Mouse (Mus musculus) cerebellum, postnatal 10 days (tissue): ENCODE measurements at regions not wholly inside any gene's neighbourhood (a gene's known extent, or its start where the extent isn't known, plus 50 kb on each side); places are given as distances from the start of the nearest gene placed in this dataset.

ENCODE experiments used
- DNase-seq, 2 experiments: peaks; one replicate each; pipeline ENCODE4 v3.0.0; 2021; ENCODE audit warnings: mixed read lengths in 2 of 2

DNA sequence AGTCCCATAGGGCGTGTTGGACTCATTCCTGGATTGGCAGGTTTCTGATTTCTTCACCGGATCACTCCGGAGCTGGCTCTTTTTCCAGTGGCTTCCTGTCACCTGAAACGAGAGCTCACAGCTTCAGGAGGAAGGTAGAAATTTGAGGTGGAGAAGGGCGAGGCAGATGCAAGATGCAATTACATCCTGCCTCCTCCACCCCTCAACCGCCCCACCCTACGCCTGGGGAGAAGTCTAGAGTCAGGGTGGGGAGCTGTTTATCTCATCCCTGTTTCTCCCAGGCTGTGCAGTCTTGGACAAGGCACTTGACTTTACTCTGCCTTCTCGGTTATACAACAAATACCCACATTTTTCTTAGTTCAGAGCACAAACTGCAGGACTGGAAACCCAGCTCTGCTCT lies 302.8 kb upstream of the Klf3 start:
- DNase-seq = no peak

DNA sequence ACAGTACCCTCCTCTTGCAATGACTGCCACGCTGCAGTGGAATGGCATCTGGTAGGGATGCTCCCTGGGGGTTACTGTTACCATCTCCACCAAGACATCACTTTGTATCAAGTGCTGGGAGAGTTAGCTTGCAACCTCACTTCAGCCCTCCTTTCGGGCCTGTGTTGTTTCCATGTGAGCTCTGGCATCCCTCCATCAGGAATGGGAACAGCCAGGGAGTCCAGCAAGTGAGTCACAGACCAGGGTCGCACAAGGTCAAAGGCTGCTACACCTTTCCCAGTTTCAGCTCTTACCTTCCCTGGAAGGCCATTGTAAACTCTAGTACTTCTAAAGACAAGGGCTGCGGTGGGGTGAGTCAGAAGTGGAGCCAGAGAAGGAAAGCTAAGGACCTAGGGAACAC lies 302.3 kb upstream of the Klf3 start:
- DNase-seq = no peak

DNA sequence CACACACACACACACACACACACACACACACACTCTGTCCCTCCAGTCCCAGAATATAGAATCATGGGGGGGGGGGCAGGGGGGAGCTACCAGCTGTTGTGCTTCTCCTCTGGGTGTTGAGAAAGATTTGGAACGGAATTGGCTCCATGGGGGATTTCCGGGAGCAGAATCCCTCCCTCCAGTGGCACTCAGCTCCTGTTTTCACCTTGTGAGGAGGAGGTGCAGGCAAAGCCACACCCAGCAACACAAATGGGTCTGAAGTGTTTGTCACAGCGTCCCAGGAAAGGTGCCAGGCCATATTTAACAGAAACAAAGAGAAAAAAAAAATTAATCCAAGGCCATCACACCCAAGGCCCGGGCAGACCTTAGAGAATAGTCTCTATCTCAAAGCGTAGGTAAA lies 301.4 kb upstream of the Klf3 start:
- no peak for DNase-seq

DNA sequence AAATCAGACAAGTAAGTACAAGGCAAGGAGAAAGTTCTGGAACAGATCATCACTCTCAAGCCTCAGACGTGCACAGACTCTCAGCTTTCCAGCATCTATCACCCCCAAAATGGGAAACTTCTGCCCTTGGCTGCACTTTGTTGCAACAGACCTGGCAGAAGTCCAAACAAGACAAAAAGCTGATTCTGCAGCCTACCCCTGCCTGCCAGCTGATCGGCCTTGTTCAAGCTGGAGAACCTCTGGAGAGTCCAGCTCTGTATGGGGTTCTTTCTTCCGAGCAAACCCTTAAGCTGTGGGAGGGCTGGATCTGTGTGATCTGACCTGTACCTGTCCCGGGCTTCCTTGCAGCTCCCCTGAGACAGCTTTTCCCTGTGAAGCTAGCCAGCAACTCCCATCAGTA lies 299.7 kb upstream of the Klf3 start:
- peak; percentile 44 to 48 for DNase-seq

DNA sequence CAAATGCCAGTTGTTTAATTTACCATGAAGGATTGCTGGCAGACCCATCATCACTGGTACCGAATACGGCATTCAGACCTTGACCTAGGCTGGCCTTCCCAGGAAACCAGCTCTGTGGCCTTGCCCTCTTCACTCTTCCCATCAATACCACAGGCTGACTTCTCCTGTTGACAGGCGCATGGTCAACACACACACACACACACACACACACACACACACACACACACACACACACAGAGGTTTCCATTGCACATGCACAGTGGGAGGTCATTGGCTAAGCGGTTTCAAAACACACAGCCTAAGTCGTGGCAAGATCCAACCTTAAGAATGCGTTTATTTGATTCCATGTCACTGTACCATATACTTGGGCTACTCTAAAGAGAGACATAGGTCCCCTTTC lies 298.7 kb upstream of the Klf3 start:
- DNase-seq = no peak

DNA sequence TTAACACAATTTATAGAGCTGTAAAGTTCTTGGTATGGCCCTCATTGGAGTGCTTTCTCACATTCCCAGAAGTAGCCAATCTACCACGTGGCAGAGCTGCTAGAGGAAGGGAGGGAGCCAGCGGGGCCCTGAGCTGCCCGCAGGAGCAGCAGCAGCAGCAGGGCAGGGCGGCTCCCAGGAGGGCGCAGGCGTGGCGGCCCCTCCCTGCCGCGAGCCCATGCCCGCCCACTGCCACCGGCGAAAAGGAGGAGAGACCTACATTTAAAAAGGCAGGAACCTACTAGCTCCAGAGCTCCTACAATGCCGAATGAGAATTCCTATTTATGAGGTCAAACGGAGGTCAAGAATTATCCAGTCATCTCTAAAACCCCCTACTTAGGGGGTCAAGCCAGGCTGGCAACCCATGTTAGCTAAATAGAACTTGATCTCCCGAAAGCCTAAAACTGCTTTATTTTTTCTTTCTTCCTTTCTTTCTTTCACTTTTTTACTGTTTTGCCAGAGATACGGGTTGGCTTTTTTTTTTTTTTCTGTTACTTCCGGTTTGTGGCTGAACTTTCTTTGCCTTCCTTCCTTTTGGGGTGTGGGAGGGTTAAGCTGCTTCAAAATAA lies 297.9 kb upstream of the Klf3 start:
- DNase-seq = peak; percentile 17 to 41

DNA sequence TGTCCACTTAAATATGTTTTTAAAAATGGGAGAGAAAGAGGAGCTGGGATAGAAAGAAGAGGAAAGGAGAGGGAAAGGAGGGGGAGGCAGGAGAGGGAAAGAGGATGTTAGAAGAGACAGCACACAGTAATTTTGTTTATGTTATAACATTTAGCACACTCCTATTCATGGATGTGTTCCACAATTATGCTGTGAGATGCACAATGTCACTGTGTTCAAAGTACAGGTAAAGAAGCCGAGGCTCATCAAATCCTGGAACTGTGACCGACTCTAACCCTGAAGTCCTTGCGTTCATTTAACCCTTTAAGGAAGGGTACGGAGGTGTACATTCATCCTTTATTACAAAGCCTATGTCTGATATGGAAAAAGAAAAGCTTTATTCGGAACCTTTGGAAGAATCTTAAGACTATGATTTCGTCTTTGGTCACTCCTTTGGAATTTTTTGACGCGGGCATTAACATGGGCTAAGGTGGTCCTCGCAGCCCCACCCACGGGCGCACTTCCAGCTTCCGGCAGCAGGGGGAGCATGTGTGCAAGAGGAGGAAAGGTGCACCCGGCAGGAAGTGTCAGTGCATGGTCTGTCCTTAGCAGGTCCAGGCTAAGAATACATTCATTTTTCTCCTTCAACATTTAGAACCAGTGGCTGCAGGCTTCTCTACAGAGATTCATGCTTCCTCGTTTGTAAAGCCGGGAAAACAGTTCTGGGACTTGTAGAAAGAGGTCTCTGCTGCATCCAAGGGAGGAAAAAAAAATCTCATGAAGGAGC lies 297.2 kb upstream of the Klf3 start:
- DNase-seq = peak; percentile 96 to 98

DNA sequence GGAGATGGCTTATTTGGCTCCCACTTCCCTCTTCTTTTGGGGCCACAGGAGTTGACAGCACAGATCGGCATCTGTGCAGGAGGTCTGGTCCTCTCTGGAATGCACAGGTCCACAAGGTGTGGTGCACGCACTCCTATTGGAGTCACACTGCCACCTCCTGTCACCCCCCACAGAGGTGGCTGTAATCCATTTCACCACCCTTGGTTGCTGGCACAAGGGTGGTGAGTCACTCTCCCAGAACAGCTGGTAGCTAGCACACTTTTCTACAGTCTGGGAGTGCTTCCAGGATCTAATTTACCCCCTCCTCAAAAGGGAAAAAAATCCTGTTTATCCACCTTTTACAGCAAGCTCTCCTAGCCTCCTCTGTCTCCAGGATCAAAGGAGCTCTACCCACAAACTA lies 294.6 kb upstream of the Klf3 start:
- peak; percentile 30 to 57 for DNase-seq

DNA sequence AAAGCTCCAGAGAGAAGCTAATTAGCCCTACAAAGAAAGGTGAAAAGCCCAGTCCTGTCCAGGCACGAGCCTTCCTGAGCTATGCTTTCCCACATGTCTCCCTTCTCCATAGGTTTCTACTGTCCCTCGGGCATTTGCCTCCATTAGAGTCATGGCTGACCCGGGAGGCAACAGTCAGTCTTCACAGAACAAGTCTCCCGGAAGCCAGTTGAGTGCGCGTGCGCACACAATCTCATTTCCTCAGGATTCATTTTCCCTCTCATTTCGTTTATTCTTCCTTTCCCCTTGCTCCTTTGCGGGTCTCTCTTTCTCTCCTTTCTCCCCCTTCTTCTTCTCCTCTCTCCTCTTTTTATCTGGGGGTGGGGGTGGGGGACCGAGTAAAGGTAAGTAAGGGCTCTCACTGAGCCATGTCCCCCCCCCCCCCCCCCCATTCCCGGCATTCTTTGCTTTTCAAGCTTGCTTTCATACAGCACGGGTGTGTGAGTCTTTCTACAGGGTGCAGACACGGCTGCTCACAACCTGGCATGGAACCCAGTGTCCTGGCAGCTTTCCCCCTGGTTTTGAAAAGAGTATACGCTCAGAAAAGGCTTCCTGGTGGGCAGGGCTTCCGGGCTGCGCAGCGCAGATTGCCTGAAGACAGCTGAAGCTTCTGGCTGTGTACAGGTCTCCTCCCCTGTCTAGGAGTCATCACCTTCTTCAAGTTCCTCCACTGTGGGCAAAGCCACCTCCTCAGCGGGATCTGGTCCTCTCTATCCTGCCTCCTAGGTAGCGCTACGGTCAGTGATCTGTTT lies 289.8 kb upstream of the Klf3 start:
- DNase-seq = peak; percentile 92 to 95

DNA sequence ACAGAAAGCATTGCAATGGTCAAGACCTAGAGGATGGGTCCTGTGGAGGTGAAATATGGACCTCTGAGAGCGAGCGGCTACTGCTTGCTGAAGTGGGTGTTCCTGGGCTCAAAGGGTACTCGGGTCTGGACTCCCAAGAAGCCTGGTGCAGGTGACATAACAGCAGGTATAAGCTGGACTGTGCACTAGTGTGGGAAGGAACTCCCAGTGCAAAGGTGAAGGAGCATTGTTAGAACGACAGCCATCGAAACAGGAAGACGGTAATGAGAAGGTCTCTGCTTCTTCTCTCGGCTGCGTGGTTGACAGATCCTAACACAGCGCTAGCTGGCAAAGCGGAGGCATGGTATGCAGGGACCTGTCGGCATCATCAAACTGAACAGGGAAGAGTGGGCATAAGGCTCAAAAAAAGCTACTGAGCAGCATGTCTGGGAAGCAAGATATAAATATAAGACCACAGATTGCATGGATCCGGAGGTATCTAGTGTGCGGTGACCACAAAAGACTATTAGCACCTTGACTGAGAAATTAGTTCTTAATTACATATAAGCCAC lies 287.0 kb upstream of the Klf3 start:
- DNase-seq = no peak

DNA sequence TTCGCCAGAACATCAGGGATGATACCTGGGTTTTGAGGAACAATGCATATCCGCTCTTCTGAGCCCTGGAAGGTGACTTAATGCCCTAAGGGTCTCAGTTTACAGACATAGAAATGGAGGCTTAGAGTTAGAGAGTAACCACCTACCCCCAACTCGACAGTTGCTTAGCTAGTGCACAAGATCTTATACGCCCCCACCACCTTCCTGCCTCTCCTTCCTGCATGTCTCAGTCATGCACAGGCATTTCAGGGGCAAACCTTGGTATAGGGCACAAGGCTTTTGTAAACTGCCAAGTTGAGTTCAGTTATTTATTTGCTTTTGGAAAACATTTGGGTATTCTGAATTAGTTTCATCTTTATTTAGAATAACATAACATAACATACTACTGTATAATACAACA lies 285.9 kb upstream of the Klf3 start:
- no peak for DNase-seq

DNA sequence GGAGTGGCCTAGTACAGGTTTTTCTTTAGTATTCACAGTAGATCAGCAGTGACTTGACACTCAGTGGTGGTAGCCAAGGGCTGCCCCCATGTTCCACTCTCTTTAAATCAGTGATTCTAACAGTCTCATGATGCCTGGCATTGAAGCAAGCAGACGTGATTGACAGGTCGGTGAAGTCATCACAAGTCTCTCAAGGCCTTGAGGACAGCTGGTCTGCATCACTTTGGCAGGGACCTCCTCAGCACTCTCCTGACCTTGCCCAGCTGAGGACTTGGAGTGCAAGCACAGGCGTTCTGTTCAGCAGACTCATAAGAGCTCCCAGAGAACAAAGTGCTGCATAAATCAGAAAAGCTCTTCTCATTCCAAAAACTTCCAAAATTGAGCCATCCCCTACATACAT lies 285.4 kb upstream of the Klf3 start:
- DNase-seq = peak; percentile 59 to 72

DNA sequence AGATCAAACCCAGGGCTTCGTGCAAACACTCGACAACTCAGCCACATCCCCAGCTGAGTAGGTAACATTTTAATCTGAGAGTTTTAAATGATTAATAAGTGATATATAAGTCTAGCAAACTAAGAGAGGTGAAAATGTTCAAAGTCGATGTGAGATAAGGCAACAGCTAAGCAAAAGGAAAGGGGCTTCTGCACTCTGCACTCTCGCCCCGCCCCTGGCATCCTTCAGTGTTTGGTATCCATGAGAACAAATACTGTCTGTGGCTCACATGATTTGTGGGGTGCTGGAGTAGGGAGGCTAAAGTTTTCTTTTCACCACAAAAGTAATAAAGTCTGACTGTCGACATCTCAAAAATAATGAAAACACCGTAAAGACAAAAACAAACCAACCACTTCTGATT lies 284.2 kb upstream of the Klf3 start:
- peak in 1 of 2 experiments; percentile 16 for DNase-seq

DNA sequence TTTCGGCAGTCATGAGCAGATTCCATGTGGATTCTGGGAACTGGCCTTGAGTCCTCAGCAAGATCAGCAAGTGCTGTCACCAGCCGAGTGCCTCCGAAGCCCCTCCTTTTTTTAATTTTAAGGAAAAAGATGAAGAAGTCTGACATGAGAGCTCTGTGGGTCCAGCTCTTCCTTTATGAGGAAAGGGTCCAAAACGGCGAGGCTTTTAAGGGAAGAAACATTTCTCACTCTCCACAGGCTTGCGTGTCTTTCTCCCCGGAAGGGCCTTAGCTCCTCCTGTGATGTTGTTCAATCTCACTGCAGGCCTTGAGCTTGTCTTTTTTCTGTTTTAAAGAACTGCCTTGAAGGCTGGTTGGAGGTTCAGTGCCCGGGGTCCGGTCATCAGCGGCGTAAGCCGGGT lies 283.5 kb upstream of the Klf3 start:
- peak in 1 of 2 experiments; percentile 13 for DNase-seq

DNA sequence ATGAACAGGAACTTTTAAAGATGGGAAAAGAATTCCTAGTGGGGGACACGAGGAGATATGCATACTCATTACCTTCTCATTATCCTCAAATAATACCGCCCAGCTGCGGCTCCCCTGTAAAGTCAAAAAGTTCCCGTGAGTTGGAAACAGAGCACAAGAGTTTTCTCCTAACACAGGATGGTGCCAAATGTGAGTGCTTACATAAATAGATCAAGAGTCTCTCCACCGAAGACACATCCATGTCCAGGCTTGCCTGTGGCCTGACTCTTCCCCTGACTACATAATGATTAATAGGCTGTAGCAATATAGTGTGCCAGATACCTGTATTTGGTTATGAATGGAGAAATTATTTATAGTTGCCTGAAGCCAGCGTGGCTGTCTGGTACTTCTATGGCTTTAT lies 281.8 kb upstream of the Klf3 start:
- DNase-seq = no peak

DNA sequence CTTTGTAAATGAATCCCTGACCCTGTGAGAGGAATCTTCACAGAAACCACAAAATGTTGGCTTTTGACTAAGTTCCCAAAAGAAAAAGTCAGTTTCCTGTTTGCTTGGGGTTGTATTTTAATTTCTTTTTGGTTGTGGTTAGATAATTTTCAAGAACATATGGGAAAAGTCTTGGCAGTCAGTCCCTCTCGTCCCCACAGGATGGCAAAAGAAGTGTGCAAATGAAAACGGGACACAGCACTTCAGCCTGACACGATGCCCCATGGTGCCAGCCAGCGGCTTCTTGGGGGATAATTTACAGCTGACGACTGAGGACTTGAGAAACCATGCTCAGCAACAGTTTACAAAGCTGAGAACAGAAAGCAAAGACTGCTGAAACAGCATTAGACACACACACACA lies 281.2 kb upstream of the Klf3 start:
- DNase-seq = peak in 1 of 2 experiments; percentile 23

DNA sequence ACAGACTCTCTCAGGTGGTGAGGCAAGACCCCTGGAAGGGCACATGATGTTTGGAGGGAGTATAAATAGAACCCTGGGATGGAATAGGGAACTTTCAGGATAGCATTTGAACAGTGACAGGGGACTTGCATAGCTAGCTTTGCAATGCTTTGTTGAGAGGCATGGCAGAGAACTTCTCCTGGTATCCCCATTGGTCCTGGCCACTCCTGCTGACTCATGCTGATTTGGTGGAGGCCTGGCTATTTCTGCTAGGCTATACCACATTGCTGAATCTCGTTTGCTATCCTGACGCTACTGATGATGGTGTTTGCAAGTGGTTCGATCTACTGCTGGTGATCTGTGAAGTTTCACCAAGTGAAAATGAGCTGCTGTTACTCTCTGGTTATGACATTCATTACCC lies 276.7 kb upstream of the Klf3 start:
- DNase-seq = no peak

DNA sequence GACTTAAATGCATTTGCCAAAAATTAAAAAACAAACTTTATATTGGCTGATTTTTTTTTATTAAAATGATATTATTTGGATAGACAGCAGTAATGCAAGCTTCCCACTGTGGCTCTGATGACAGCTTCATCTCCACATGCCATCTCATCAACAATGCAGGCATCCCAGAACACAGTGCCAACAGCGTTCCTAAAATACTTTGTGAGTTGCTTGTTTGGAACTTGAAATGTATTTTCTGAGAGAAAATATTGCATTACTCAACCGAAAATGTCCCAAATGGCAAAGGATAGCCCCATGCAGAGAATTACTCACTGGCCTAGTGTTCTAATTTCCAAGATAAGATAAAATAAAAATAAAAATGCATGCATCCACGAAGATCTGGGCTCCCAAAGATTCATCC lies 275.2 kb upstream of the Klf3 start:
- DNase-seq = no peak

DNA sequence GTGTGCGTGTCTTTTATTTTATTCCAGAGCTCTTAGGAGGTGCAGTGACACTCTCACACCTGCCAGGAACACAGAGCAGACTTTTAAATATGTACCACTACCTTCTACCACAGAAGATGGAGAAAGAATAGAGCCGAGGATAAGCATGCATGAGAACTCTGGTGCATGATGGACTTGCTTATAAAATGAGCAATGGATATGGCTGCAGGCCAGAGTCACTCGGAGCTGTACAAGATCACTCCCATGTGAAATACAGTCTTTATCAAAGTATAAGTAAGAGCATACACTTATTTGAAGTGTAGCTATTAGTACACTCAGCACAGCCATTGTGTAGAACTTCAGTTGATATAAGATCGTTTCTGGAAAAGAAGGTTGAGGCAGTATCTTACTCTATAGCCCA lies 268.8 kb upstream of the Klf3 start:
- DNase-seq = no peak

DNA sequence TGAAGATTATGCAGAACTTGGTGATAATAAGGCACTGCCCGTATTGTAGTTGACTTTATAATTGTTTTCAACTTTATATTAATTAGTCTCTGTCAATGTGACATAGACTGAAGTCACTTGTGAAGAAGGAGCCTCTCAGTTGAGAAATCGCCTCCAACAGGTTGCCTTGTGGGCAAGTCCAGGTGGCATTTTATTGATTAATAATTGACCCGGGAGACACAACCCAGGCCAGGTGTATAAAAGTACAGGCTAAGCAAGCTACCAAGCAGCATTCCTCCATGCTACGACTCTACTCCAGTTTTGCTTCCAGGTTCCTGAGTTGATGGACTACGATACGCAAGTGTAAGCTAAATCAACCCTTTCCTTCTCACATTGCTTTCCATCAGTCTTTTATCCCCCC lies 268.2 kb upstream of the Klf3 start:
- DNase-seq = no peak

DNA sequence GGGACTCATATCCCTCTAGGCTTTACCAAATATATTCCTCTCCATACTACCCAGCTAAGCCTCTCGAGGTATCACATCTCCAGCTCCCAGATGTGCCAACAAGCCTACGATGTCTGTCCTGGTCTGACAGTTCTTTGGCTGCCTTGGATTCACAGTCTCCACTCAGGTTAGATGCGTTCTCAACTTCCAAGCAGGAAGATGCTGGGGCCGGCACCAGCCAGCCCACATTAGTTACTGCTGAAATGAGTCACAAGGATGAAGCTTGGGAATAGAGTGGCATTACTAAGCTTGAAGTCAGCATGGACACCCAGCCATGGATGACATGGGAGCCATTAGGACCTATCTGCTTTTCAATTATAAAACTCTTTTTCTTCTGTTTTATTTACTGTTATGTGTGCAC lies 267.6 kb upstream of the Klf3 start:
- DNase-seq = no peak

DNA sequence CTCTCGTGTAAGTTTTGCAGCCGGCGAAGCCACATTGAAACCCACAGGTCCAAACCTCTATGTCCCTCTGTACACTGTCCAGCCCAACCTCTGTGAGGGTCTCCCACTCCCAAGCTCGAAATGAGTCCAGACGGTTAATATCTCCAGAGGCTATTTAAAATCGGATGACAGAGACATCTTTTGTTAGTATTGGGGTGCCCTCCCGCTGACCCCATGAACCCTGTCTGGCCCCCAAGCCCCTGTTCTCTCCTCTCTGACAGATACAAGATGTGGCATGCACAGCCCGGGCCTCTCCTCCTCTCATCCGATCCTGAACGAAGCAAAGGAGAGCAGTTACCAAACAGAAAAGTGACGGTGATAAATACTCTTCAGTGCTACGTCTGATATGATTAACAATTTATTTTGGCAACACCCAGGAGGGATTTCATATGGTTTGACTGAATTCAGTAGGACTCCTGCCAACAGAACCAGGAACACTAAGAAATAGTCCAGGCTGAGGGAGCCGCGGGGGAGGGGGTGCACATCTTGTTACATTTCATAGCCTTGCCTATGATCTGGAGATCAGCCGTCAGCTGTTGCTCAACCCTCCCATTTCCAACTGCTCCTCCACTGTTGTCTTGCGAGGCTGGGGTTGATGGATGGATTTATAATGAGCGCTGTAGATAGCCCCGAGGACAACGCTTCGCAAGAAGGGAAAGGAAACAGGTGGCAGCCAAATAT lies 266.6 kb upstream of the Klf3 start:
- peak in 1 of 2 experiments; percentile 15 for DNase-seq
